Mouse (Mus musculus) forebrain, embryonic 15.5 days (tissue): Measurements from ENCODE around the gene Cx3cr1. TPM values are rescaled to one million over a fixed set of nuclear protein-coding genes. Genes with fewer than 3 reads are reported as not detected.

ENCODE experiments used
- ATAC-seq: fragments of 200-750 bp; cut with Nextera tagmentation; replicated peaks from 2 replicates; pipeline ENCODE4 v1.8.0; 2017; ENCODE audit warnings: mild to moderate bottlenecking, moderate TSS enrichment, moderate library complexity
- H3K27ac ChIP-seq: fragments of 300-500 bp; sonication (generic); replicated peaks from 2 replicates; pipeline ENCODE4 v1.5.1; 2015; ENCODE audit warnings: mild to moderate bottlenecking, inconsistent platforms
- H3K27me3 ChIP-seq: fragments of 300-500 bp; sonication (generic); 2 replicates; pipeline ENCODE4 v1.6.1; 2015; ENCODE audit warnings: inconsistent platforms
- H3K36me3 ChIP-seq: fragments of 300-500 bp; sonication (generic); 2 replicates; pipeline ENCODE4 v1.6.1; 2015; ENCODE audit warnings: mild to moderate bottlenecking, inconsistent platforms
- H3K4me1 ChIP-seq: fragments of 300-500 bp; sonication (generic); 2 replicates; pipeline ENCODE4 v1.6.1; 2015; ENCODE audit warnings: inconsistent platforms
- H3K4me2 ChIP-seq: fragments of 300-500 bp; sonication (generic); replicated peaks from 2 replicates; pipeline ENCODE4 v1.6.1; 2015; ENCODE audit warnings: mild to moderate bottlenecking, inconsistent platforms
- H3K4me3 ChIP-seq: fragments of 300-500 bp; sonication (generic); 2 replicates; pipeline ENCODE4 v1.5.1; 2015; ENCODE audit warnings: mild to moderate bottlenecking, inconsistent platforms
- H3K9ac ChIP-seq: fragments of 300-500 bp; sonication (generic); replicated peaks from 2 replicates; pipeline ENCODE4 v1.6.1; 2015; ENCODE audit warnings: mild to moderate bottlenecking, inconsistent platforms
- H3K9me3 ChIP-seq: fragments of 300-500 bp; sonication (generic); 2 replicates; pipeline ENCODE4 v1.6.1; 2016; ENCODE audit warnings: inconsistent platforms
- WGBS: fragments of 180-500 bp; shearing (Covaris S2); methylation state at CpG from one replicate; pipeline ENCODE4 v1.1.7; 2015; ENCODE audit warnings: mixed read lengths; 5-methylcytosine and 5-hydroxymethylcytosine counted together
- polyA plus RNA-seq: library from polyadenylated mRNA; unstranded; fragments of >200 nt; fragmentation: Nextera tagmentation; extraction: Ambion mirVana; gene quantifications from 2 replicates; pipeline ENCODE4 v1.2.1, GENCODE M21; 2015

The Cx3cr1 gene
- polyA plus RNA-seq, 1 experiment from 2014 or later = 6.9 TPM

- WGBS = 56% methylated on average over 7 of the region's 7 CpGs
- no peaks in the 10 kb centered on the region for H3K36me3 ChIP-seq
- H3K4me3 ChIP-seq = no peak overlapping the region
- no peak overlapping the region for H3K4me2 ChIP-seq
- H3K9ac ChIP-seq = no peak overlapping the region
- H3K9me3 ChIP-seq = no peaks in the 10 kb centered on the region
- H3K27me3 ChIP-seq = no peaks in the 10 kb centered on the region
- ATAC-seq = no peak
- peaks cover 9% of the 10 kb centered on the region for H3K4me1 ChIP-seq
- H3K27ac ChIP-seq = no peak overlapping the region
Observed at GRCm38 (mm10) chr9:119988304-119988703, 81.4 kb downstream of the Cx3cr1 start.

GRCm38 (mm10) chr9:119985881-119986574, 83.7 kb downstream of the Cx3cr1 start:
- H3K9me3 ChIP-seq = no peaks in the 10 kb centered on the region
- H3K36me3 ChIP-seq = no peaks in the 10 kb centered on the region
- no peak overlapping the region for H3K4me2 ChIP-seq
- no peak for ATAC-seq
- WGBS = 80% methylated on average over 10 of the region's 10 CpGs
- no peaks in the 10 kb centered on the region for H3K27me3 ChIP-seq
- H3K4me3 ChIP-seq = no peak overlapping the region
- peaks cover 32% of the 10 kb centered on the region for H3K4me1 ChIP-seq
- H3K9ac ChIP-seq = no peak overlapping the region
- no peak overlapping the region for H3K27ac ChIP-seq

GRCm38 (mm10) chr9:119984536-119985011, 85.1 kb downstream of the Cx3cr1 start, which contains the start of gene Csrnp1:
Gene Csrnp1 (minus strand): TSS chr9:119984658.
- Histone ChIP-seq H3K36me3 (no peaks in the 10 kb centered on the region), H3K9me3 (no peaks in the 10 kb centered on the region), H3K27ac (0 out of 2 replicates have a peak within 1 kb of the TSS, but pooled peaks have one; percentile 18), H3K4me2 (peak within 1 kb of the TSS; percentile 93), H3K4me3 (peak within 1 kb of the TSS; percentile 75), H3K27me3 (no peaks in the 10 kb centered on the region), H3K4me1 (peaks cover 38% of the 10 kb centered on the region), H3K9ac (peak within 1 kb of the TSS; percentile 59)
- 9% methylated on average over 14 of the region's 14 CpGs for whole genome bisulfite sequencing
- no peak for ATAC-seq

GRCm38 (mm10) chr9:119983585-119984535, 85.8 kb downstream of the Cx3cr1 start:
- peak overlapping the region; percentile 75 for H3K4me3 ChIP-seq
- H3K9me3 ChIP-seq = no peaks in the 10 kb centered on the region
- peak overlapping the region; percentile 59 for H3K9ac ChIP-seq
- no peaks in the 10 kb centered on the region for H3K27me3 ChIP-seq
- no peaks in the 10 kb centered on the region for H3K36me3 ChIP-seq
- peaks cover 41% of the 10 kb centered on the region for H3K4me1 ChIP-seq
- ATAC-seq = peak; percentile 79
- WGBS = under 1% methylated on average over 73 of the region's 79 CpGs
- H3K4me2 ChIP-seq = peak overlapping the region; percentile 93
- 0 out of 2 replicates have a peak overlapping the region, but pooled peaks have one; percentile 18 for H3K27ac ChIP-seq

GRCm38 (mm10) chr9:119982956-119983551, 86.6 kb downstream of the Cx3cr1 start:
- no peak for ATAC-seq

GRCm38 (mm10) chr9:119982241-119982811, 87.4 kb downstream of the Cx3cr1 start:
- H3K9ac ChIP-seq = no peak overlapping the region
- ATAC-seq = peak; percentile 18; the same call in 1 of the 2 replicates
- 2% methylated on average over 11 of the region's 11 CpGs for WGBS
- no peaks in the 10 kb centered on the region for H3K36me3 ChIP-seq
- H3K4me3 ChIP-seq = peak overlapping the region; percentile 75
- H3K4me2 ChIP-seq = peak overlapping the region; percentile 93
- H3K9me3 ChIP-seq = no peaks in the 10 kb centered on the region
- no peaks in the 10 kb centered on the region for H3K27me3 ChIP-seq
- H3K4me1 ChIP-seq = peaks cover 57% of the 10 kb centered on the region
- peak overlapping the region; percentile 66; the same call in 1 of the 2 replicates for H3K27ac ChIP-seq

More at GRCm38 (mm10) chr9:119982956-119983551, 86.6 kb downstream of the Cx3cr1 start:
- H3K9ac ChIP-seq = peak overlapping the region; percentile 59
- WGBS = 1% methylated on average over 40 of the region's 48 CpGs
- peak overlapping the region; percentile 93 for H3K4me2 ChIP-seq
- H3K9me3 ChIP-seq = no peaks in the 10 kb centered on the region
- H3K4me1 ChIP-seq = peaks cover 49% of the 10 kb centered on the region
- H3K4me3 ChIP-seq = peak overlapping the region; percentile 75
- no peaks in the 10 kb centered on the region for H3K36me3 ChIP-seq
- no peaks in the 10 kb centered on the region for H3K27me3 ChIP-seq
- H3K27ac ChIP-seq = no peak overlapping the region

GRCm38 (mm10) chr9:119981183-119982179, 88.2 kb downstream of the Cx3cr1 start:
- H3K9ac ChIP-seq = no peak overlapping the region
- WGBS = 6% methylated on average over 16 of the region's 16 CpGs
- H3K4me1 ChIP-seq = peaks cover 62% of the 10 kb centered on the region

GRCm38 (mm10) chr9:119980770-119981182, 88.9 kb downstream of the Cx3cr1 start:
- peaks cover 62% of the 10 kb centered on the region for H3K4me1 ChIP-seq
- peak overlapping the region; percentile 93; the same call in 1 of the 2 replicates for H3K4me2 ChIP-seq
- H3K9ac ChIP-seq = no peak overlapping the region
- H3K36me3 ChIP-seq = no peaks in the 10 kb centered on the region
- no peaks in the 10 kb centered on the region for H3K9me3 ChIP-seq
- H3K4me3 ChIP-seq = no peak overlapping the region
- ATAC-seq = no peak
- H3K27ac ChIP-seq = peak overlapping the region; percentile 66
- 9% methylated on average over 4 of the region's 4 CpGs for WGBS
- no peaks in the 10 kb centered on the region for H3K27me3 ChIP-seq

More at GRCm38 (mm10) chr9:119981183-119982179, 88.2 kb downstream of the Cx3cr1 start:
- Histone ChIP-seq H3K27me3 (no peaks in the 10 kb centered on the region), H3K4me3 (peak overlapping the region; percentile 75; the same call in 1 of the 2 replicates), H3K27ac (peak overlapping the region; percentile 66), H3K9me3 (no peaks in the 10 kb centered on the region), H3K36me3 (no peaks in the 10 kb centered on the region), H3K4me2 (peak overlapping the region; percentile 93)
- no peak for ATAC-seq

- peaks cover 62% of the 10 kb centered on the region for H3K4me1 ChIP-seq
Observed at GRCm38 (mm10) chr9:119979749-119980148, 89.9 kb downstream of the Cx3cr1 start.

GRCm38 (mm10) chr9:119978811-119979441, 90.8 kb downstream of the Cx3cr1 start:
- 86% methylated on average over 6 of the region's 6 CpGs for WGBS
- no peak overlapping the region for H3K4me3 ChIP-seq
- peaks cover 57% of the 10 kb centered on the region for H3K4me1 ChIP-seq
- H3K9ac ChIP-seq = no peak overlapping the region
- no peak overlapping the region for H3K4me2 ChIP-seq
- no peak overlapping the region for H3K27ac ChIP-seq
- ATAC-seq = no peak
- no peaks in the 10 kb centered on the region for H3K9me3 ChIP-seq
- no peaks in the 10 kb centered on the region for H3K36me3 ChIP-seq
- no peaks in the 10 kb centered on the region for H3K27me3 ChIP-seq

More at GRCm38 (mm10) chr9:119979749-119980148, 89.9 kb downstream of the Cx3cr1 start:
- Histone ChIP-seq H3K9ac (no peak overlapping the region), H3K4me2 (no peak overlapping the region), H3K9me3 (no peaks in the 10 kb centered on the region), H3K27ac (no peak overlapping the region), H3K36me3 (no peaks in the 10 kb centered on the region), H3K27me3 (no peaks in the 10 kb centered on the region), H3K4me3 (no peak overlapping the region)
- WGBS = 47% methylated on average over 2 of the region's 2 CpGs
- ATAC-seq = no peak
